Mouse (Mus musculus) limb, embryonic 14.5 days (tissue): Measurements from ENCODE around the gene Sun5. TPM values are rescaled to one million over a fixed set of nuclear protein-coding genes. Genes with fewer than 3 reads are reported as not detected.

ENCODE experiments used
- ATAC-seq: fragments of 200-750 bp; cut with Nextera tagmentation; 2 replicates; pipeline ENCODE4 v1.8.0; 2017; ENCODE audit warnings: low read depth, moderate number of reproducible peaks, moderate TSS enrichment; ENCODE audit not compliant: low FRiP score
- DNase-seq: peaks from one replicate; pipeline ENCODE4 v3.0.0-alpha.2; 2015; ENCODE audit warnings: low spot score
- H3K27ac ChIP-seq: fragments of 300-500 bp; sonication (generic); replicated peaks from 2 replicates; pipeline ENCODE4 v1.5.1; 2014; ENCODE audit warnings: low read depth, mild to moderate bottlenecking, low read length, moderate library complexity, mixed read lengths
- H3K27me3 ChIP-seq: fragments of 300-500 bp; sonication (generic); 2 replicates; pipeline ENCODE4 v1.6.1; 2014; ENCODE audit warnings: low read length, mixed read lengths; ENCODE audit not compliant: control insufficient read depth, insufficient read depth
- H3K36me3 ChIP-seq: fragments of 300-500 bp; sonication (generic); 2 replicates; pipeline ENCODE4 v1.6.1; 2014; ENCODE audit warnings: mild to moderate bottlenecking, low read length, moderate library complexity, mixed read lengths; ENCODE audit not compliant: control insufficient read depth, insufficient read depth
- H3K4me1 ChIP-seq: fragments of 300-500 bp; sonication (generic); 2 replicates; pipeline ENCODE4 v1.6.1; 2014; ENCODE audit warnings: antibody characterized with exemption, low read length, mixed read lengths; ENCODE audit not compliant: control insufficient read depth, insufficient read depth
- H3K4me2 ChIP-seq: fragments of 300-500 bp; sonication (generic); replicated peaks from 2 replicates; pipeline ENCODE4 v1.6.1; 2014; ENCODE audit warnings: low read depth, mild to moderate bottlenecking, low read length, moderate library complexity; ENCODE audit not compliant: severe bottlenecking
- H3K4me3 ChIP-seq: fragments of 300-500 bp; sonication (generic); replicated peaks from 2 replicates; pipeline ENCODE4 v1.5.1; 2014; ENCODE audit warnings: low read length
- H3K9ac ChIP-seq: fragments of 300-500 bp; sonication (generic); 2 replicates; pipeline ENCODE4 v1.6.1; 2014; ENCODE audit warnings: mild to moderate bottlenecking, low read depth, low read length, moderate library complexity; ENCODE audit not compliant: severe bottlenecking
- H3K9me3 ChIP-seq: fragments of 300-500 bp; sonication (generic); 2 replicates; pipeline ENCODE4 v1.6.1; 2016; ENCODE audit warnings: low read length; ENCODE audit not compliant: control insufficient read depth
- POLR2A ChIP-seq: fragments of 200-500 bp; IDR thresholded peaks from 2 replicates; pipeline ENCODE4 v1.8.0; 2012; ENCODE audit warnings: inconsistent platforms, mild to moderate bottlenecking, moderate library complexity, borderline replicate concordance; ENCODE audit not compliant: insufficient read depth, insufficient read length; ENCODE audit errors: extremely low read depth
- WGBS: fragments of 180-500 bp; shearing (Covaris S2); extraction: QIAGEN DNeasy Blood & Tissue Kit; methylation state at CpG from one replicate; pipeline ENCODE4 v1.1.7; 2014; 5-methylcytosine and 5-hydroxymethylcytosine counted together
- polyA plus RNA-seq, 2 experiments: library from polyadenylated mRNA; depleted of rRNA in 1 of 2; stranded (reverse) in 1 of 2; unstranded in 1 of 2; fragments of >200 nt; fragmentation: Nextera tagmentation in 1 of 2; extraction: Ambion mirVana in 1 of 2; gene quantifications; 2 replicates each; pipeline versions ENCODE4 v1.2.1 to v1.2.3; 2012 to 2014

The Sun5 gene
- polyA plus RNA-seq, 2 experiments, result not detected

DNA sequence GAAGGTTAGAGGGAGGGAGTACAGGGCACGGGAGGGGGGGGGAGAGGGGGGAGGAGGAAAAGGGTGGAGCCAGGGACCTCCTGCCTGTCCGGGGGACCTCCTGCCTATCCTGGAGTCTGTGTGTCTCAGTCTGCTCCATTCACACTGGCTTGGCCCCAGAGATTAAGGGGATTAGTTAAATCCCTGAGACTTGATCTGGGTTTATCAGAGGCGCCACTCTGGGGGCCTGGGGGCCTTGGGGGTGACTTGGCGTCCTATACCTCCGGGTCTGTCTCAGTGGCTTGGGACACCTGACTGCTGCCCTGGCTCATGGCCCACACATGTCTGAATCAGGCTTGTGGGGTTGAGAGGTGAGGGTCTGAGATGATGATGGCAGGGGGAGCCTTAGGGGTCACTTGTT, 17.3 kb downstream of the Sun5 start:
- no peaks in the 10 kb centered on the region for H3K36me3 ChIP-seq
- WGBS, result 21% methylated on average over 5 of the region's 5 CpGs

DNA sequence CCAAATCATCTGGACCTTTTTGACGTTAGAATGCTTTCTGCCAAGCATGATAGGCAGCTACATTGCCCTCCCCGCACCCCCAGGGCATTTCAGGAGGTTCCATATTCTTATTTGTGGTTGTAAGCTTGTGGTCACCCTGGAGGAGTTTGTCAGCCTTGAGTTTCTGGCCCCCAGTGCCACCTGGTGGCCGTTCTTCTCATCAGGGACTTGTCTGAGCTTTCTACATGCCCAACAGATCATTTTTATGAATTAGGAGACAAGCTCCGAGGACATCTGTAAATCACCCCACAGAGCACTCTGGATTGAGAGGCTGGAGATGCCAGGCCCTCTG, 19.9 kb downstream of the Sun5 start:
- H3K27ac ChIP-seq, result no peak overlapping the region
- WGBS, result 52% methylated on average over 4 of the region's 4 CpGs
- no peaks in the 10 kb centered on the region for H3K27me3 ChIP-seq
- no peak overlapping the region for H3K4me3 ChIP-seq
- H3K9me3 ChIP-seq, result no peaks in the 10 kb centered on the region
- no peaks in the 10 kb centered on the region for H3K4me1 ChIP-seq
- ATAC-seq (no peak), DNase-seq (no peak)
- H3K36me3 ChIP-seq, result no peaks in the 10 kb centered on the region
- H3K9ac ChIP-seq, result no peak overlapping the region
- no peak overlapping the region for H3K4me2 ChIP-seq
- TF ChIP-seq POLR2A, result no peak

More for the DNA sequence above, 17.3 kb downstream of the Sun5 start:
- TF ChIP-seq POLR2A, result no peak
- Histone ChIP-seq H3K4me2 (no peak overlapping the region), H3K9me3 (no peaks in the 10 kb centered on the region), H3K4me3 (no peak overlapping the region), H3K27ac (no peak overlapping the region), H3K9ac (no peak overlapping the region), H3K27me3 (no peaks in the 10 kb centered on the region), H3K4me1 (no peaks in the 10 kb centered on the region)
- ATAC-seq (peak; percentile 53; the same call in 1 of the 2 replicates), DNase-seq (no peak)

- ATAC-seq, result no peak
- H3K4me3 ChIP-seq, result no peak overlapping the region
- no peak overlapping the region for H3K9ac ChIP-seq
- no peak for TF ChIP-seq POLR2A
- no peak for DNase-seq
- 91% methylated on average over 6 of the region's 6 CpGs for WGBS
- no peaks in the 10 kb centered on the region for H3K9me3 ChIP-seq
- H3K27me3 ChIP-seq, result no peaks in the 10 kb centered on the region
- no peak overlapping the region for H3K27ac ChIP-seq
- no peaks in the 10 kb centered on the region for H3K36me3 ChIP-seq
- no peak overlapping the region for H3K4me2 ChIP-seq
- no peaks in the 10 kb centered on the region for H3K4me1 ChIP-seq
Measured at GRCm38 (mm10) chr2:153850351-153851029, 20.4 kb downstream of the Sun5 start.

- Histone ChIP-seq H3K27ac (no peak overlapping the region), H3K4me2 (no peak overlapping the region), H3K9me3 (no peaks in the 10 kb centered on the region), H3K27me3 (no peaks in the 10 kb centered on the region), H3K36me3 (no peaks in the 10 kb centered on the region), H3K9ac (no peak overlapping the region), H3K4me3 (no peak overlapping the region), H3K4me1 (no peaks in the 10 kb centered on the region)
- TF ChIP-seq POLR2A, result no peak
- 78% methylated on average over 3 of the region's 3 CpGs for WGBS
- ATAC-seq (no peak), DNase-seq (no peak)
Measured at GRCm38 (mm10) chr2:153848389-153848788, 22.5 kb downstream of the Sun5 start.

DNA sequence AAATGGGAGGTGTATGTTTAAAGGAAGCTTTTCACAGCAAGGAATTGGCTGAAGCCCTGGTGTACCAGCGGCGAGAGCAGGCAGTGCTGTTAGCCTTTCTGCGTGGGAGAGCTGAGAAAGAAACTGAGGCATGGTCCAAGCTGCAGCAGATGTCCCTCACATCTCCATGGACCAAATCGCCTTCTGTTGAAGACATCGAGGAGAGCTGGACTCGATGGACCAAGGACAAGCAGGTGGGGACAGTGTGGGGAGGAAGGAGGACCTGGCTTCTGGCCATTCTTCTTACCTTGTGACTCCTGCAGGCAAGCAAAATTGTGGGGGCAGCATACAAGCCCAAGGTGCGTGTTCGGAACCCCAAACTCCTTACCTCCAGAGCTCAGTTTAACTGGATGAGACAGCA, 28.0 kb downstream of the Sun5 start:
- DNase-seq, result no peak

More for the DNA sequence above, 28.0 kb downstream of the Sun5 start:
- Histone ChIP-seq H3K4me1 (no peaks in the 10 kb centered on the region), H3K9ac (no peak overlapping the region), H3K27me3 (no peaks in the 10 kb centered on the region), H3K4me2 (no peak overlapping the region), H3K27ac (no peak overlapping the region), H3K9me3 (no peaks in the 10 kb centered on the region), H3K36me3 (no peaks in the 10 kb centered on the region), H3K4me3 (no peak overlapping the region)
- 83% methylated on average over 8 of the region's 8 CpGs for WGBS
- no peak for ATAC-seq
- TF ChIP-seq POLR2A, result no peak
